Mouse (Mus musculus) Muller cell, postnatal 12 days (primary cell): ENCODE measurements at regions not wholly inside any gene's neighbourhood (a gene's known extent, or its start where the extent isn't known, plus 50 kb on each side); places are given as distances from the start of the nearest gene placed in this dataset.

Experiments used
- DNase-seq: peaks from one replicate; pipeline ENCODE4 v3.0.0-alpha.2; 2015; ENCODE audit errors: inconsistent ontology term

DNA sequence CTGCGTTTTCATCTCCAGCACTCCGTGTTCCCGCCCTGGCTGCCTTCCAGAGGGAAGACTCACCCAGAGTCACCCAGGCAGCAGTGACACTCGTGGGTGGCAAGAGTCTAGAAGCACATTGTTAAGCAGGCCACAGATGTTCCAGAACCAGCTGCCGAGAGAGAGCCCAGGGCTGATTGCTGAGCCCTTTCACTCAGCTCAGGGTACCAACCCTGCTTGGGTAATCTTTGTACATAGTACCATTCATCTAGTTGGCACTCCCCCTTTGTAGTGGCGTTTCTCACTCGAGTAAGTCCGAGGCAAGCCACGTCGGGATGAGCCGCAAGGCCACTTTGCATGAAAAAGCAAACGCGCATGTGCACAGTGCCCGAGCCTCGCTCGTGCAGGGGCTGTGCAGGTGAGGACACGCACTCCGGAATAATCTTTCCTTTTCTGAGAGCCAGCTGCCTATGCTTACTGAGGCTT lies 156.9 kb downstream of the Zfp281 start:
- peak; percentile 9 for DNase-seq

DNA sequence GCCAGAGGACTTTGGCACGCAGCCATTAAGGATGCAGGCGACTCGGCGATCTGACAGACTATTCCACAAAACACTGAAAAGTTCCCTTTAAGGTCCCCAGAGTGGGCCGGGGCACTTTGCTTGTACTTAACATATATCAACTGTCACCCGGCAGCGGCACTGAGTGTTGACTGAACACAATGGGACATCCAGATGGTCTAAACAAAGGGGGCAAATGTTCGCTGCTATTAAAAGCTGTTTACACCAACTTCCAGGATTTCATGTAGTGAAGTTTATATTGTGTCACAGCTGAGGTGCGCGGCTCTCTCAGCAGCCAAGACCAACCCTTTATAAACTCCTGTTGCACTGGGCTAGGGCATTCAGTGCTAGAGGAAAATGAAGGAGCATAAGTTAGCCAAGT lies 157.6 kb downstream of the Zfp281 start:
- DNase-seq: no peak

DNA sequence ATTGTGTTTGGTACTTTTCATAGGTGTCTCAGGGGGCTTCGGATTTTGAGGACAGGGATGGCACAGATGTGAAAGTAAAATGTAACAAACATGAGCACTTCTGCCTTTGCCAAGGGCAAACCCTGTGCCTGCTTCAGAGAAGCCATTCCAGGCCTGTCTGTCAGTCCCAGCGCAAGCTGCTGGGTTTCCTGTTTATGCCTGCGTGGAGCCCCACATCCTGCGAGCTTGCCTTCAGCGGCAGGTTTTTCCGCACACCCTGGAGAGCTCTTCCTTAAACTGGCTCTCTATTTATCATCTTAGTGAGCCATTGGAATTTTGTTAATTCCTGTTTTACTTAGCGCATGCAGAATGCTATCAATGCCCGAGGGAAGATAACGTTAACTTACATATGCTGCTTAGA lies 159.5 kb downstream of the Zfp281 start:
- DNase-seq: no peak

DNA sequence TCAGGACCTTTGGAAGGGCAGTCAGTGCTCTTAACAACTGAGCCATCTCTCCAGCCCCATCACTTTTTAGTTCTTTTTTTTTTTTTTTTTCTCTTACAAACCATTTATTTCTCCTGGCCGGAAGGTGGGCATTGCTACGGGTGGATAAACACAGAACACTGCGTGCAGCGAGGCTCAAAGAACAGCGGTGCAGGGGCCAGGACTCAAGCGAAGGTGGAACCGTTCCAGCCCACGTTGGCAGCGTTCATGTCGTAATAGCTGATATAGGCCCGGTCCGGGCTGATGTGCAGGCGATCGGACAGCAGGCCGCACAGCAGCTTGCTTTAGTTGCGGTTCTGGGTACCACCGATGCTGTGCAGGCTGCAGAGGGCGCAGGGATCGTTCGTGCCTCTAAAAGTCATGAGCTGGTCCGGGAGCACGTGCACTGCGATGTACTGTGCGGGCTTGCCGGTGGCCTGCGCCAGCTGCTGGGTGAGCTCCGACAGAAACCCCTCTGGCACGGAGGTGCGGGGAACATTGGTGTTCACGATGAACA lies 164.3 kb downstream of the Zfp281 start:
- DNase-seq: no peak

GRCm38 (mm10) chr1:136791641-136792040 lies 166.9 kb downstream of the Zfp281 start:
- DNase-seq: no peak
